Mouse (Mus musculus): Measurements from ENCODE around the gene Samd5.

The Samd5 gene

GRCm38 (mm10) chr10:9650050-9650825 lies 24.8 kb downstream of the Samd5 start:
- DNase-seq (ENCODE audit: low spot score): no peak

DNA sequence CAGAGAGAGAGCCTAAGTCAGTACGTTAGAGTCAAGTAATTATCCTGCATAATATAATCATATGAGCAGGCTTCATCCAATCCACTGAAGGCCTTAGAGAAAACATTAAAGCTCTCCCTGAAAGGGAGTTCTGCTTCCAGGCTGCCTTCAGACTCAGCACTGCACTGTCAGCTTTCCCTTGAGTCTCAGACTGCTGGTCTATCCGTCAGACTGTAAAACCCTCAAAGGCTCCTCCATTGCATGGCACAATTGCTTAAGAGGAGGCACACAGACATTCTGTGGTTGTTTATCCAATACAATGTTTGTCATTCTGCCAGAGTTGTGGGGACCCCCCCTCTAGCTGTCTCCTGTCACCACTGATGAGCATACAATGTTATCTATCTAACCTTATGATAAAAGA lies 26.5 kb downstream of the Samd5 start:
- DNase-seq (ENCODE audit: low spot score): no peak

GRCm38 (mm10) chr10:9647741-9648140 lies 27.3 kb downstream of the Samd5 start:
- DNase-seq (ENCODE audit: low spot score): peak; percentile 78

DNA sequence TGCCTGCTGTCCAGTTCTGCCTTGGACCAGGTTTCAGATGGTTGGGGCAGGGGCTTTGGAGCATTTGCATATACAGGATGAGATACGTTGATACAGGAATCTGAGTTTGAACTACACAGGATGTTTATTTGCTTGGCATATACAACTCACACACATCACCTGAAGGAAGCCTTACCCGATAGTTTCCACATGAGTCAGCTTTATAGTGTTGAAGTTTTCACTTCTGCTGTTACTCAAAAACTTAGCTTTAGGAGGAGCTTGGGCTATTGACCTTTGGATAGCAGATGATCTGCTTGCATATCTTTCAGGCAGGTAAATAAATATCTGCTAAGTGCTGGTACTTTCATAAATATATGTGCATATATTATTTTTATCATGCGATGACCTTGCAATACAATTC lies 28.6 kb downstream of the Samd5 start:
- no peak for DNase-seq (ENCODE audit: low spot score)

GRCm38 (mm10) chr10:9643531-9643930 lies 31.5 kb downstream of the Samd5 start:
- DNase-seq (ENCODE audit: low spot score): no peak

DNA sequence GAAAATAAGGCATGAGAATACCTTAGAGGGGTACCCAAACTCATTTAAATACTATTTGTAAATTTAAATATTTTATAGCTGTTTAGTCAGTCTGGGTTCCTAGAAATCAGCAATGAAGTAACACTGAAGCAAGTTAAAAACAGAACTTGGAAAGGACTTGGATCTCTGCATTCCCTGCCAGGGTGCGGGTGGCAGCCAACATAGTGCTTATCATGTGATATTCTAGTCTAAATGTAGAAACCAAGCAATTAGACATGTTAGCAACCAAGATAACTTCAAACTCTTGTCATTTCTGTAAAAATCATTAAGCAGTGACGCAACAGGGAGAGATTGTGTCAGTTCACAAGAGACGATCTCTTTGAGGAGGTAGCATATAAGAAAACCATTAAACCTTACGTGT lies 32.9 kb downstream of the Samd5 start:
- DNase-seq (ENCODE audit: low spot score): no peak

- DNase-seq (ENCODE audit: low spot score): no peak
Observed at GRCm38 (mm10) chr10:9640678-9641077, 34.3 kb downstream of the Samd5 start.

- DNase-seq (ENCODE audit: low spot score): no peak
Observed at GRCm38 (mm10) chr10:9640056-9640455, 35.0 kb downstream of the Samd5 start.

- DNase-seq (ENCODE audit: low spot score): no peak
Observed at GRCm38 (mm10) chr10:9625356-9625755, 49.7 kb downstream of the Samd5 start.

- DNase-seq (ENCODE audit: low spot score): no peak
Observed at GRCm38 (mm10) chr10:9621926-9622688, 52.9 kb downstream of the Samd5 start.

GRCm38 (mm10) chr10:9621055-9621454 lies 54.0 kb downstream of the Samd5 start:
- DNase-seq (ENCODE audit: low spot score): no peak

GRCm38 (mm10) chr10:9615009-9615408 lies 60.0 kb downstream of the Samd5 start:
- DNase-seq (ENCODE audit: low spot score): no peak

- no peak for DNase-seq (ENCODE audit: low spot score)
Observed at GRCm38 (mm10) chr10:9608854-9609253, 66.2 kb downstream of the Samd5 start.

- no peak for DNase-seq (ENCODE audit: low spot score)
Observed at GRCm38 (mm10) chr10:9607155-9607554, 67.9 kb downstream of the Samd5 start.

DNA sequence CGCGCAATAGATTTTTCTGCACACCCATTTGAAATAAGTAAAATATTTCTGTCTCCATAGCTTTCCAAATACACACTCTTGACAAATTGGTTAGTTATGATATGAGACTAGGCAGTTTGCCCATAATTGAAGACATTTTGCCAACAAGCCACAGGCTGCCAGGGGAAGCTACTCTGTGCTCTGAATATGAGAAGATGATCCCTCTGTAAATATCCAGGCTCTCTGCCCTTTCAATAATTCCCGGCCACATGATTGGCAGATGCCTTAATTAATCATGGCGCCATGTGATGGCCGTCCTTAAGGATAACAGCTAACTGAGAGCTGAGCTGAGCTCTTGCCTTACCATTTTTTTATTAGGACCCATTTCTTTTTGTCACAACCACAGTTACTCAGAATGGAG lies 69.4 kb downstream of the Samd5 start:
- DNase-seq (ENCODE audit: low spot score): no peak

GRCm38 (mm10) chr10:9603290-9603689 lies 71.7 kb downstream of the Samd5 start:
- DNase-seq (ENCODE audit: low spot score): no peak

GRCm38 (mm10) chr10:9602845-9603244 lies 72.2 kb downstream of the Samd5 start:
- DNase-seq (ENCODE audit: low spot score): no peak

- DNase-seq (ENCODE audit: low spot score): no peak
Observed at GRCm38 (mm10) chr10:9602389-9602788, 72.6 kb downstream of the Samd5 start.

GRCm38 (mm10) chr10:9596228-9596627 lies 78.8 kb downstream of the Samd5 start:
- no peak for DNase-seq (ENCODE audit: low spot score)

GRCm38 (mm10) chr10:9594666-9595065 lies 80.3 kb downstream of the Samd5 start:
- no peak for DNase-seq (ENCODE audit: low spot score)

- DNase-seq (ENCODE audit: low spot score): no peak
Observed at GRCm38 (mm10) chr10:9590606-9591005, 84.4 kb downstream of the Samd5 start.

GRCm38 (mm10) chr10:9586328-9586727 lies 88.7 kb downstream of the Samd5 start:
- DNase-seq (ENCODE audit: low spot score): no peak

- DNase-seq (ENCODE audit: low spot score): no peak
Observed at GRCm38 (mm10) chr10:9579374-9579773, 95.6 kb downstream of the Samd5 start.
